Mouse (Mus musculus) small intestine, adult 2 months (tissue): Measurements from ENCODE around the gene Tespa1.
"Not testable (repeated sequence)": the region's sequence is repeated elsewhere in the genome, so short reads cannot be mapped to it uniquely, and the experiment has no call there.

ENCODE experiments used
- CTCF ChIP-seq: fragments of 200-500 bp; IDR thresholded peaks from 2 replicates; pipeline ENCODE4 v1.5.1; 2012; ENCODE audit warnings: low read depth, mild to moderate bottlenecking, control low read depth, inconsistent platforms, low read length, moderate library complexity, mixed read lengths; ENCODE audit not compliant: insufficient replicate concordance, insufficient read length; ENCODE audit errors: extremely low read depth
- POLR2A ChIP-seq: fragments of 200-500 bp; IDR thresholded peaks from 2 replicates; pipeline ENCODE4 v1.6.1; 2012; ENCODE audit warnings: low read depth, mild to moderate bottlenecking, control low read depth, inconsistent platforms, low read length, moderate library complexity

DNA sequence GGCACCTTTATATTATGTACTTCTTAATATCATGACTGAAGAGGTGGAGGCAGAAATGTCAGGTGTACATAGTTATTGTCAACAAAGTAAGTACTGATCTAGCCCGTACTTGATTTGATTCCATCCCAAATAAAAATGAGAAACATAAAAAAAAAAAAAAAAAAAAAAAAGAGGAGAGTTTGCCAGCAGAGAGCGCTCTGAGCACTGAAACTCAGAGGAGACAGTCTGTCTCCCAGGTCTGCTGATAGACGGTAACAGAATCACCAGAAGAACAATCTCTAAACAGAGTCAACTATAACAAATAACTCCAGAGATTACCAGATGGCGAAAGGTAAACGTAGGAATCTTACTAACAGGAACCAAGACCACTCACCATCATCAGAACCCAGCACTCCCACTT, 18.5 kb upstream of the Tespa1 start:
- not testable (repeated sequence) for TF ChIP-seq CTCF, POLR2A
